Comparison of ENCODE assay signal across 14 mouse cellular contexts in the genomic region with DNA sequence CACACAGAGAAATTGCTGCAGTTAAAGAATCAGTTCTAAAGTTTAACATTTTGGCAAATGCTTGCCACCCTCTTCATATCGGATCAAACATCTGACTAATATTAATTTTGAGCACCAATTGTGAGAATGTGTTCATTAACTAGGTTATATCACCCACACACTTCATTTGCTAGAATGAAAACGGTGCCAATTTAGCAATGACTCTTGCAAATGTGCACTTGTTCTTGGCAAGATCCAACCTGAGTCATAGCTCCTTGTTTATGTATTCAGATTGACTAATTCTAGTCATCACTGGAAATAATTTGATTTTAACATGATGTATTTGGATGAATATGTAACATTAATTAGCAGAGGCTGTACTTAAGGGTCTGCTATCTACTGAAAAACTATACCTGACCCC.
A peak's percentile ranks its signal among the peaks of the same experiment; 100 is the strongest.
DNase-seq lines count a peak whose midpoint lies in the region; TF ChIP-seq lines count a peak whose summit lies in the region.
"Had no signal": no experiment of that assay in that cellular context is flagged by ENCODE, and none has a peak within 500 bp of the region (broad histone marks: within the 10 kb centered on the region; RNA-seq: fewer than 3 reads in every experiment).

No protein-coding gene starts in this region.

- peak; percentile 9 to 32 for DNase-seq in cerebellum, postnatal 10 days
- no peak for DNase-seq in cerebellum, adult 11-12 months
- peak; percentile 1 to 14 for DNase-seq in left cerebral cortex, adult 9 months (ENCODE audit: low spot score in 2 of 2)
- DNase-seq in left cerebral cortex, postnatal 36 days (ENCODE audit: low spot score in 2 of 2), result no peak
- peak; percentile 37 for DNase-seq in brain, embryonic 14.5 days (ENCODE audit: low read depth)
- peak; percentile 59 for DNase-seq in telencephalon, adult 2 months (ENCODE audit: low read depth, low spot score)
- no peak for DNase-seq in gastrocnemius, postnatal 14 days
- DNase-seq: gastrocnemius, postnatal 25 days; heart, adult 18-20 months; heart, postnatal 14 days; kidney, adult 9 months; kidney, postnatal 14 days; lung, adult 18-20 months; lung, postnatal 14 days had no signal

- intact Hi-C loops in left cerebral cortex, postnatal 36 days (cut with DNase I), result no loop called here
- intact Hi-C loops in gastrocnemius, postnatal 14 days (cut with DNase I; ENCODE audit: low total_unique reads), result no loop called here

- no peak for TF ChIP-seq POLR2A in brain, embryonic 14.5 days (IDR thresholded peaks at IDR 0.05; ENCODE audit: borderline replicate concordance, extremely low read depth, insufficient read depth, insufficient read length, poor library complexity, severe bottlenecking)

- TF ChIP-seq CTCF in brain, embryonic 14.5 days (IDR thresholded peaks at IDR 0.05; ENCODE audit: borderline replicate concordance, extremely low read depth, insufficient read depth, insufficient read length), result no peak

Comparison
In these comparisons a context has a peak if more than half of its experiments do, and no peak if none do; other contexts are left out.
1. DNase-seq: peak in cerebellum, postnatal 10 days (2 of 2), left cerebral cortex, adult 9 months (2 of 2), brain, embryonic 14.5 days (single experiment) and telencephalon, adult 2 months (single experiment); none in cerebellum, adult 11-12 months (single experiment), left cerebral cortex, postnatal 36 days (0 of 2) and gastrocnemius, postnatal 14 days (single experiment).